Mouse (Mus musculus): ENCODE data around the gene Mitf. TPM values are rescaled to one million over a fixed set of nuclear protein-coding genes. Genes with fewer than 3 reads are reported as not detected.

Gene Mitf
- polyA plus RNA-seq, 1 experiment = 1.6 TPM

DNA sequence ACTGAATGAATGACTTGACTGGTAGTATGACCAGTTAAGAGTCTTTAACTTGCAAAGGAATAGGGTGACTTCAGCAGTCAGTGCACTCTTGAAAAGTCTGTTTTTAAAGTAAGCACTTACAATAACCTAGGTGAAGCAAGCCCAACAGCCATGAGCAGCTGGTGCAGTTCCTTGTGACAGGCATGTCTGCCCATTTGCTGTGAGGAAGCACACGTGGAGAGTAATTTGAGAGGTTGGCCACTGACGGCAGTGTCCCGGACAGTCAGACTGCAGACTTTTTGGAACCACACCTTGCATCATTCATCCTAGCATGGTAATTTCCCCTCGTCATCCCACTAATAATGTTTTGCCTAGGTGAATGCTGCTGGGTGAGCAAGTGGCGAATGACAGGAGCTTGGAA, 12.1 kb downstream of the Mitf start:
- Histone ChIP-seq H3K4me1 (peaks cover 10% of the 10 kb centered on the region), H3K9me3 (no peaks in the 10 kb centered on the region)
- TF ChIP-seq FLI1 (IDR thresholded peaks at IDR 0.05; ENCODE audit: low read length) (no peak), GATA1 (IDR thresholded peaks at IDR 0.05; ENCODE audit: borderline replicate concordance, low read length) (no peak)

DNA sequence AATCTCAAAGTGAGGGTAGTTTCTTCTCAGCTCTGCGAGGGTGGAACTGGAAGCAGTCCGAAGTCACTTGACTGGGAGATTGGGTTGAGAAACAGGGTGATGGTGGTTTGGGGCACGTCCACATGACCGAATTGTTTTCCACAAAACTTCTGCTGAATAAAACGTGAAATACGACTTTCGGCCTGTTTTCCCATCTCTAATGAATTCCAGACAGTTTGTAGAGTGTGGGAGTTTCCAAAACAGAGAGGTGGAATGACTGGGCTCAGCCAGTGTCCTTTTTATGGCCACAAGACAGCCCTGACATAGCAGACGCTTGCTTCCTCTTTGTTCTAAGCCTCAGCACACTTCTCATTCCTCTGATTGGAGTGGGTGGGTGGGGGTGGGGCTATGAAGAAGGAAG, 13.7 kb downstream of the Mitf start:
- H3K27me3 ChIP-seq (replicated peaks) = no peaks in the 10 kb centered on the region
- TF ChIP-seq FLI1 (IDR thresholded peaks at IDR 0.05; ENCODE audit: low read length) (no peak), GATA1 (IDR thresholded peaks at IDR 0.05; ENCODE audit: borderline replicate concordance, low read length) (no peak)
- H3K4me3 ChIP-seq (replicated peaks) = no peak overlapping the region
- H3K36me3 ChIP-seq (replicated peaks; ENCODE audit: low read length) = no peaks in the 10 kb centered on the region
- no peaks in the 10 kb centered on the region for H3K9me3 ChIP-seq
- H3K4me1 ChIP-seq = peaks cover 10% of the 10 kb centered on the region

More for the DNA sequence above, 12.1 kb downstream of the Mitf start:
- Histone ChIP-seq H3K27me3 (replicated peaks) (no peaks in the 10 kb centered on the region), H3K36me3 (replicated peaks; ENCODE audit: low read length) (no peaks in the 10 kb centered on the region), H3K4me3 (replicated peaks) (no peak overlapping the region)

DNA sequence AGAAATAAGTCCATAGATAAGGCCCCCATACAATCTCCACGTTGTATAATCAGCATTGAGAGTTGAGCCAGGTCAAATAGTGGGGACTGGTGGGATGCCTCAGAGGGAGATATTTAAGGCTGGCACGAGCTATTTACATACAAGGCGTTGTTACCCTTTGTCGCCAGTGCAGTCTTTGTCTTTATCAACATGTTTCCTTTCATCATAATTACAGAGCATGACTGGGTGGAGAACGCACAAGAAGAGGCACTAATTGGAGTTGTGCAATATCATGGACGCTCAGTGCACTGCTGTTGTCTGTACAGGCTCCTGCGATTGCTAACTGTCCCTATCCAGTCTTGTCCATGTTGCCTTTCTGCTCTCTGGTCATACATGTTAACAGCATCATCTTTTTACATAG, 15.0 kb downstream of the Mitf start:
- H3K4me3 ChIP-seq (replicated peaks) = no peak overlapping the region
- peaks cover 10% of the 10 kb centered on the region for H3K4me1 ChIP-seq

DNA sequence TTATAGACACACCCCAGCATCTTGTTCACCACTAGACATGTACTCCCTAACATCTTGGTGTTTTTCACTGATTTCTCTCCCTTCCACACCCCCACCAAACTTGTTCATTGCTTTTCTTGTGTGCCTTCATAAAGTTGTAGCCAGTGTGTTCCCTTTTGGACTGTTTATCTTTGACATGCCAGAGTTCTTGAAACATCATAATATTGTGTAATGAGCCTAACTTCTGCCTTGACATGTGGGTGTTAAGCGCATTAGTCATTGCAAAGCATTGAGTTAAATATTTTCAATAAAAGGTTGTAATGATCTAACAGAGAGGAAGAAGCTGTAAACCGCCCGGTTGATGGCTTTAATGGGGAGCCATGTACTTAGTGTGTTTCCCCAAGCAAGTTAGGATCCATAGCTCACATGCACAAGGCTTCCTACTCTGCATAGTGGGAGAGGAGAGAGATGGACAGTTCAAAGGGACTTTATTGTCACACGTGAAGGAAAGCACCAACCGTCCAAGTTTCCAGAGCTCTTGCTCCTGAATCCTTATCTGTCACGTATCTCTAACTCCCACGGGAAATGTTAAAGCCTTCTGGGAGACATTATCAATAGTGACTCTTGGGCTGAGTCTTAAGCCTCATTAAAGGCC, 19.9 kb downstream of the Mitf start:
- Histone ChIP-seq H3K9me3 (no peaks in the 10 kb centered on the region), H3K4me1 (peaks cover 7% of the 10 kb centered on the region; the same call in 1 of the 2 replicates), H3K27me3 (replicated peaks) (no peaks in the 10 kb centered on the region), H3K36me3 (replicated peaks; ENCODE audit: low read length) (no peaks in the 10 kb centered on the region), H3K4me3 (replicated peaks) (no peak overlapping the region)
- no peak for TF ChIP-seq GATA1 (IDR thresholded peaks at IDR 0.05; ENCODE audit: borderline replicate concordance, low read length)
- no peak for TF ChIP-seq FLI1 (IDR thresholded peaks at IDR 0.05; ENCODE audit: low read length)

More for the DNA sequence above, 15.0 kb downstream of the Mitf start:
- Histone ChIP-seq H3K27me3 (replicated peaks) (no peaks in the 10 kb centered on the region), H3K9me3 (no peaks in the 10 kb centered on the region), H3K36me3 (replicated peaks; ENCODE audit: low read length) (no peaks in the 10 kb centered on the region)
- TF ChIP-seq GATA1 (IDR thresholded peaks at IDR 0.05; ENCODE audit: borderline replicate concordance, low read length) = no peak
- no peak for TF ChIP-seq FLI1 (IDR thresholded peaks at IDR 0.05; ENCODE audit: low read length)

DNA sequence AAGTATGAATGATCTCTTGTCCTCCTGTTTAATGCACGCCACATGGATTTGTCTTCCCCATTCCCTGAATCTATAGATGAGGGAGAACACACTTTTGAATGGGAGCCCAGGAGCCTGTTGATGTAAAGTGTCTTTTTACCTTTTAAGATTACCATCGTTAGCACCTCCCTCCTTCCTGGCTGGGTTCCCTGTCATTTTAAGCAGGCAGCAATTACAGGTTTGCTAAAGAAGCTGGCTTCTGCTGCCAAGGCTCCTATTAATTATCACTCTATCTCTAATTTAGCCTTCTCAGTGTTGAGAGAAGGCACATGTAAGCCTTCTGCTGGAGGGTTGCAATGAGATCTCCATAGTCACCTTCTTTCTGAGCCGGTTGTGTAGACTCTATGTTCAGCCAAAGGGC, 21.2 kb downstream of the Mitf start:
- Histone ChIP-seq H3K4me3 (replicated peaks) (no peak overlapping the region), H3K9me3 (no peaks in the 10 kb centered on the region), H3K36me3 (replicated peaks; ENCODE audit: low read length) (no peaks in the 10 kb centered on the region), H3K27me3 (replicated peaks) (no peaks in the 10 kb centered on the region), H3K4me1 (peaks cover 7% of the 10 kb centered on the region; the same call in 1 of the 2 replicates)
- TF ChIP-seq FLI1 (IDR thresholded peaks at IDR 0.05; ENCODE audit: low read length) (no peak), GATA1 (IDR thresholded peaks at IDR 0.05; ENCODE audit: borderline replicate concordance, low read length) (no peak)

DNA sequence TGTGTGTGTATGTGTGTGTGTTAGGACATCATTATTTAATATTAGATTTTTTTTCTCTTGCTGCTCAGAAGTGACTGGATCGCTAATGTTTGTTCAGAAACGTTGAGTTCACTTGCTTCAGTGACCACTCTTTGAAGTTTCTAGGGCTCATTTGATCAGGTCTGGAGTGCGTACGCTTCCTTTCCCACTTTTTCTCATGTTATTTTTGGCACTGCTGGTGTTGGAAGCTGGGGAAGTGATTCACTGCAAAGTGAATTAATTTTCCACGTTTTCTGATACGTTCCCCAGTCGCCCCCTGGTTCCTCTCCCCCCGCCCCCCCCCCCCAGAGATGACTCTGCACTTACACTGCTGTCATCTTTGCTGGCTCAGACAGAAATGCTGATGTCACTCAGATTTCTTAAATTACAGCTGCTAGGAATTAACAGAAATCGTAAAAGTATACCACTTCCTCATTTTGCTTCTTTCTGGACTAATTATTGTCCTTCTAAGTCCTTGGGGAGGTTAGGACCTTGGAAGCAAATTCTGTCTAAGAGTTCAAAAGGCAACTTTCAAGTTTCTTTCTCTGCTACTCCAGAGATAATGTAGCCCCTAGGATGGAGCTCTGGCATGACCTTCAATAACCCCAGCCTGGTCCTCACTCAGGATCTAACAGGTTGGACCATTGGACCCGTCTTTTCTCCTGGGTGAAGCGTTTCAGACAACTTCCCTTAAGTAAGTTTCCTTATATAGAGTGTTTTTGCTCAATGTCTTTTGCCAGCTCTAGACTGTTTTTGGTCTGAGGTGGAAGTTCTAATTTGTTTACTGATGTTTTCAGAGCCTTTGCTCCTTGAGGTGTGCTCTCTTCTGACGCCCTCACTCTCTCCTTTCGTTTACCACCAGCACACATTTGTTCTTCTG, 22.2 kb downstream of the Mitf start:
- H3K9me3 ChIP-seq = no peaks in the 10 kb centered on the region
- H3K4me3 ChIP-seq (replicated peaks) = no peak overlapping the region
- H3K4me1 ChIP-seq = peaks cover 7% of the 10 kb centered on the region; the same call in 1 of the 2 replicates
- TF ChIP-seq FLI1 (IDR thresholded peaks at IDR 0.05; ENCODE audit: low read length) = no peak
- no peak for TF ChIP-seq GATA1 (IDR thresholded peaks at IDR 0.05; ENCODE audit: borderline replicate concordance, low read length)
- no peaks in the 10 kb centered on the region for H3K27me3 ChIP-seq (replicated peaks)
- H3K36me3 ChIP-seq (replicated peaks; ENCODE audit: low read length) = no peaks in the 10 kb centered on the region

DNA sequence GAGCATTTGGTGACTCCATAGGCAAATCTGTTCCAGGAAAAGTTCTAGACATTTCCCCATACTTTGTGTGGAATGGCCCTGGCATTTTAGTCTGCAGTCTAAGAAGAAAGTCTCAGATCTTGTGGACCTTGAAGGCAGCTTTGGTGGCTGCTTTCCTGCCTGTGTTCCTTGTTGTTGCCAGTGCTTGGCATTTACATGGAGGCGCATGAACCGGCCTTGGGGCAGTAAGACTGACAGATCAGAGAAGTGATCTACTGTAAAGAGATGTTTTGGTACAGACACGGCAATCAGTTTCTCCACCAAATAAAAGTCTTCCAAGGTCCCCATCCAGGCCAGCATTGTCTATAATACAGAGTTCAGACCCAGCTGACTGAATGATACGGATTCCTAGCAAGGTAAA, 25.6 kb downstream of the Mitf start:
- no peaks in the 10 kb centered on the region for H3K9me3 ChIP-seq
- no peak for TF ChIP-seq FLI1 (IDR thresholded peaks at IDR 0.05; ENCODE audit: low read length)
- TF ChIP-seq GATA1 (IDR thresholded peaks at IDR 0.05; ENCODE audit: borderline replicate concordance, low read length) = no peak
- no peak overlapping the region for H3K4me3 ChIP-seq (replicated peaks)
- H3K27me3 ChIP-seq (replicated peaks) = no peaks in the 10 kb centered on the region
- H3K4me1 ChIP-seq = peaks cover 7% of the 10 kb centered on the region; the same call in 1 of the 2 replicates
- H3K36me3 ChIP-seq (replicated peaks; ENCODE audit: low read length) = no peaks in the 10 kb centered on the region

DNA sequence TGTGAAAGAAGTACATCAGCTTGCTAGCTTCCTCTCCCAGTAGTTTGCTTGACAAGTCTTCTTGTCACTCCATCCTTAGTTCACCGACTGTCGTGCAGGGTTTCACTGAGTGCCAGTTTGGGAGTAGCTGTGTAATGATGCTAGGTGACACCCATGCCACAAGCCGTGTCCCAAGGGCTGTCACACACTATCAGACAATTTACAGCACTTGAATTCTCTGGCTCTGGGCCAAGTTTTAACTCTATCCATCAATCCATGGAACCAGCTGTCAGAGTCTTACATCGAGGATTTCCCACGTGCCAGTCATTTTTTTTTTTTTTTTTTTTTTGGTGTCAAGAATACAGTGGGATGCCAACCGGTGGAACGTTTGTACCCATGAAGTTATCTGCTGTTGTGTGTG, 29.3 kb downstream of the Mitf start:
- Histone ChIP-seq H3K36me3 (replicated peaks; ENCODE audit: low read length) (no peaks in the 10 kb centered on the region), H3K4me3 (replicated peaks) (no peak overlapping the region), H3K4me1 (peaks cover 8% of the 10 kb centered on the region), H3K27me3 (replicated peaks) (no peaks in the 10 kb centered on the region), H3K9me3 (no peaks in the 10 kb centered on the region)
- TF ChIP-seq FLI1 (IDR thresholded peaks at IDR 0.05; ENCODE audit: low read length) (no peak), GATA1 (IDR thresholded peaks at IDR 0.05; ENCODE audit: borderline replicate concordance, low read length) (no peak)

DNA sequence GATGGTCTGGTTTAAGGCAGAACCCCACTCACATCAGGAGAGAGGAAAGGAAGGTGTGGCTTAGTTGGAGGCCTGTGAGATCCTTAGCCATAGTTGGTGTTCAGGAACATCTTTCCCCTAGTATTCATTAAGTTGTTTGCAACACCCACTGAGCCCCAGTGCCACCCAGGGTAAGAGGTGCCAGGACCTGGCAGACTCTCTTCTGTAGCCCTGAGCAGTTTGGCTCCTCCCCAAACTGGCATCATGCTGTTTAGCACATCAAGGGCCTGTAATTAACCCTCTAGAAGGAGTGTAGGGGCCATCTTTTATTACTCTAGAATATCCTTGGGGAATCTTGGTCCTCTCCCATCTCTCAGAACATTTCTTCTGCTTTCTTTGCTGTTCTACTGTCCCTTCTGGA, 30.9 kb downstream of the Mitf start:
- H3K36me3 ChIP-seq (replicated peaks; ENCODE audit: low read length) = no peaks in the 10 kb centered on the region
- H3K27me3 ChIP-seq (replicated peaks) = peaks cover 2% of the 10 kb centered on the region
- peaks cover 8% of the 10 kb centered on the region for H3K4me1 ChIP-seq
- no peaks in the 10 kb centered on the region for H3K9me3 ChIP-seq
- H3K4me3 ChIP-seq (replicated peaks) = no peak overlapping the region
- TF ChIP-seq GATA1 (IDR thresholded peaks at IDR 0.05; ENCODE audit: borderline replicate concordance, low read length) = no peak
- TF ChIP-seq FLI1 (IDR thresholded peaks at IDR 0.05; ENCODE audit: low read length) = no peak

DNA sequence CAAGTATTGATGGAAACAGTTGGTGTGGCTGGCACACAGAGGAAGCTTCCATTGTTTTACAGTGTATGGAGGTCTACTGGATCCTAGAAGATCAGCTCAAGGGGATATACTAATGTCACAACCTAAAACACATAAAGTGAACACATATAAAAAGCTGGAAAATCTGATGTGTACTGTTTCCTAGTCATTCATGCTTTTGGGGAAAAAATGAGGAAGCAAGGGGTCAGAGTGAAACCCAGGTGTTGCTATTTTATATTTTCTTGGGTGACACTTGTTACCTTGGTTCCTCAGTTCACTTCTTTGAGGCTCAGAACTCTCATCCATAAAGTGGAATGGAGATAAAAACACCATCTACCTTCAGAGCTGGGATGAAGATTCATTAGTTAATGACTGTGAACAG, 32.7 kb downstream of the Mitf start:
- H3K4me3 ChIP-seq (replicated peaks) = no peak overlapping the region
- peaks cover 8% of the 10 kb centered on the region for H3K4me1 ChIP-seq
- peaks cover 2% of the 10 kb centered on the region for H3K27me3 ChIP-seq (replicated peaks)
- H3K36me3 ChIP-seq (replicated peaks; ENCODE audit: low read length) = no peaks in the 10 kb centered on the region
- no peaks in the 10 kb centered on the region for H3K9me3 ChIP-seq
- TF ChIP-seq GATA1 (IDR thresholded peaks at IDR 0.05; ENCODE audit: borderline replicate concordance, low read length) = no peak
- no peak for TF ChIP-seq FLI1 (IDR thresholded peaks at IDR 0.05; ENCODE audit: low read length)

All from megakaryocyte, embryonic 14.5 days (primary cell).